Mouse (Mus musculus) stomach, postnatal 0 days (tissue): Measurements from ENCODE around the gene Ablim2.

Experiments
- CTCF ChIP-seq: IDR thresholded peaks from 2 replicates; pipeline ENCODE4 v1.5.1; 2016; ENCODE audit warnings: antibody characterized with exemption, low read depth, mild to moderate bottlenecking, moderate library complexity
- EP300 ChIP-seq: optimal IDR thresholded peaks from 2 replicates; pipeline ENCODE3; 2016; ENCODE audit warnings: antibody characterized with exemption

- no peak for TF ChIP-seq CTCF
- TF ChIP-seq EP300: no peak
Observed at GRCm38 (mm10) chr5:35815051-35815450, 57.4 kb downstream of the Ablim2 start.
